Mouse (Mus musculus): ENCODE measurements at regions not wholly inside any gene's neighbourhood (a gene's known extent, or its start where the extent isn't known, plus 50 kb on each side); places are given as distances from the start of the nearest gene placed in this dataset.

DNA sequence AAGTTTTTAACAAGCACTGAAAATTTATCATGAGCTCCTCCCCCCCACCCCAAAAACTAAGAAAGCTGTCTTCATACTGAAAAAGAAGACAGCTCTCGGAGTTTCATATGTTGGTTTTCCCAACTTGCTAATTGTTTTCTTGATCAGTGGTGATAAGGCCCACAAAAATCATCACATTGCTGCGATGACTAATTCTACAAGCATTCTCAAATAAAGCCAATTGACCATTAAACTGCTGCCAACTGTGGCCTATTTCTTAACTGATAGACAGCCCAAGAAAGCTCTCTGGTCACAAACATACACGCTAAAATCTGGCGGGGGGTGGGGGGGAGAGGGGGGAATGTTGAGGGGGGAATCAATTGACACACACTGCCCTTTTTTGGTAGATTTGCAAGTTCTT lies 345.0 kb upstream of the Acvr2a start:
- no peak for DNase-seq

DNA sequence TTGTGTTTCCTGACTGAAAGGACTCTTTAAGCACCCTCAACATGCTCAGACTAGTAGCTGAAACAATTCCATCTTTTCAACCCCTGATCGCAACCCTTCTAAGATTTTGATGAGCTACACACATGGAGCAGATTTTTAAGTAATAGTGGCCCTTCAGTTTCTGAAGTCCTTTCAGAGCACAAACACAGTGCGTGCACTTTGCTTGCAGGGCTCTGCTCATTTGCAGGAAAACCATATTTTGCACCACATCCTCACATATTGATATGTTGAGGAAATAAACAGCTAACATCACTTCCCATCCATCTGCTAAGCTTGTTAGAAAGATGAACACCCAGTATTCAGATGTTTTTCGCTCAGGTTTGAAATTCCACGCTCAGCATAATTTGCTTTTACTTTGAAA lies 344.6 kb upstream of the Acvr2a start:
- no peak for DNase-seq

- no peak for DNase-seq
Observed at GRCm38 (mm10) chr2:48473102-48473501, 340.8 kb upstream of the Acvr2a start.

- no peak for DNase-seq
Observed at GRCm38 (mm10) chr2:48474642-48475041, 339.3 kb upstream of the Acvr2a start.

GRCm38 (mm10) chr2:48476777-48477176 lies 337.1 kb upstream of the Acvr2a start:
- DNase-seq: no peak

DNA sequence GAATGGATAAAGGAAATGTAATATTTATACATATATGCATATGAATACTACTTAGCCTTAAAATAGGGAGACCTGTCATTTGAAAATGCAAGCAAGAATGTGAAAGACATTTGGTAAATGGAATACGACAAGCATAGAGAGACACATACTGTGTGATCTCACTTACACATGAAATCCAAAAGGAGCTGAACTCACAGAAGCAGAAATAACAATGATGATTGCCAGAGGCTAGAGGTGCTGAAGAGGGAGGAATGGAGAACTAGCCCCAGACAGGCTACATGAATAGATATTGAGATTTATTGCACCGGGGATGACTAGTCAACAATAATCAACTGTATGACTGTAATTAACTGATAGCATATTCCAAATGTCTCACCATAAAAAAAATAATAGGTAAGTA lies 336.6 kb upstream of the Acvr2a start:
- no peak for DNase-seq

GRCm38 (mm10) chr2:48479601-48480000 lies 334.3 kb upstream of the Acvr2a start:
- DNase-seq: no peak

- no peak for DNase-seq
Observed at GRCm38 (mm10) chr2:48480428-48481191, 333.3 kb upstream of the Acvr2a start.

- DNase-seq: no peak
Observed at GRCm38 (mm10) chr2:48481209-48481742, 332.6 kb upstream of the Acvr2a start.

- no peak for DNase-seq
Observed at GRCm38 (mm10) chr2:48493574-48493973, 320.3 kb upstream of the Acvr2a start.

DNA sequence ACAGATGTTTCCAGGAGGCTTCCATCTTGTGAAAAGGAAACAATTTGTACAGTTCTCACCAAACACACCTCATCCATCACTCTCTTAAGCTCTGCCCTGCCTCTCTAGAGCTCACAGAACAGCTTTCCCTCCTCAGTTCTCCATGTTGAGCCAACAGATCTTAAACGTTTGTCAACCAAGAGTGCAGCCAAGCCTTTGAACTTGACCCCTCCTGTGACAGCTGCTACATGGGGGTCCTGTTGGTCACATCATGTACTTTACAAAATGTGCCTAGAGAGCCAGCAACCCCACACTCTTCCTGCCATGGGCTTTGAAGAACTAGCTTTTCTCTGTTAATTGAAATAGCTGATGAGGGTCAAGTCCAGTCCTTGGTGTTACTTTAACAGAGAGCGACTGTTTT lies 319.8 kb upstream of the Acvr2a start:
- no peak for DNase-seq

DNA sequence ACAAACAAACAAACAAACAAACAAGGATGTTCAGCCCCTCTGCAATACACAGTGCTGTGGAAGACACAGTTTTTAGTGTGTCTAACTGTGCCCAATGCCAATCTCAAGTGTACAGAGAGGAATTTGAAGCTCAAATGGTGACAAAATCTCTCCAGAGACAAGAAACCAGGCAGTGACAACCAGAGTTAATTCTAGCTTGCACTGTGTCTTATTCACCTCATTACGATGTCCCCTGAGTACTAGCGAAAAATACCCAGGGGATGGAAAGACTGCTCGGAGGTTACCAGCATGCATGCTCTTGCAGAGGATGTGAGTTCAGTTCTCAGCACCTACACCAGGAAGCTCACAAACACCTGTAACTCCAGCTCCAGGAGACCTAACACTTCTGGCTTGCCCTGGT lies 319.3 kb upstream of the Acvr2a start:
- DNase-seq: no peak

GRCm38 (mm10) chr2:48498047-48498723 lies 315.7 kb upstream of the Acvr2a start:
- no peak for DNase-seq

- DNase-seq: no peak
Observed at GRCm38 (mm10) chr2:48499396-48499795, 314.5 kb upstream of the Acvr2a start.

GRCm38 (mm10) chr2:48501387-48501786 lies 312.5 kb upstream of the Acvr2a start:
- no peak for DNase-seq

DNA sequence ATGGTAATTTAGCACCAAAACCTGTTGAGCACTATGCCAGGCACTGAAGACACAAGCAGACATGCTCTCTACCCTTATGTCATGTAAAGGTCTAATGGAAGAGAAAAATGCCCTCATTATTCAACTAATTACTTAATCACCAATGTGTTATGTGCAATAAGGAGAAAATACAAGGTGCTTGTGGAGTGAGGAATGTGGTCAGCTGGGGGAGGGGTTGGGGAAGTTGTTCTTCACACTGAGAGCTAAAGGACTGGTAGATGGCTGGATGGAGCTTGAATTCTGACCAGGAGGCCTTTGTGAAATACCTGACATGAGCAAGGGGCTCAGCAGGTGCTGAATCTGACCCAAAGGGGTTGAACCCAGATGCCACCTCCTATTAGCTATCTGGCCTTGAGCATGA lies 300.1 kb upstream of the Acvr2a start:
- no peak for DNase-seq

DNA sequence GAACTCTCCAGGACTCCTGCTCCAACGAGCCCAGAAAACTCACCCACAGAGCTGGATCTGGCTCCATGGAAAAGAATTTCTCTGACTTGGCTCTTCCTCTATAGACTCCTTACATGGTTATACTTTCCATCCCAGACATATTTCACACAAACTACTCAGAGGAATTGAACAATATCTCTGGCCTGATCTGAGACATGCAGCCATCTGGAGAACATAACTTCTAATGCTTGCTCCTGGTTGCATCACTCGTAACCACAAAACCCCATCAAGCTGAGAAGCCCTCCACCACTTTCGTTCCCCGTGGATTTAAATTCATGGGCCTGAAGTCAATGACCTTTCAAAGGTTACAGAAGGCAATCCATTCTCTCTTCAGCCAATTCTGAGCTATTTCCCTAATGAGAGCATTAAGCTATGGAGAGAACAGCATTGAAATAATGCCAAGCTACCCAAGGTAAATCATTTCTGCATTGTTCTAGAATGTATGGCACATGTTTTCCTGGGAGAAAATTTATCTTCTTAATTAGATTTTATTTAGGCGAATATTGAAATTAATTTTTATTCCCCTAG lies 294.0 kb upstream of the Acvr2a start:
- DNase-seq: no peak

DNA sequence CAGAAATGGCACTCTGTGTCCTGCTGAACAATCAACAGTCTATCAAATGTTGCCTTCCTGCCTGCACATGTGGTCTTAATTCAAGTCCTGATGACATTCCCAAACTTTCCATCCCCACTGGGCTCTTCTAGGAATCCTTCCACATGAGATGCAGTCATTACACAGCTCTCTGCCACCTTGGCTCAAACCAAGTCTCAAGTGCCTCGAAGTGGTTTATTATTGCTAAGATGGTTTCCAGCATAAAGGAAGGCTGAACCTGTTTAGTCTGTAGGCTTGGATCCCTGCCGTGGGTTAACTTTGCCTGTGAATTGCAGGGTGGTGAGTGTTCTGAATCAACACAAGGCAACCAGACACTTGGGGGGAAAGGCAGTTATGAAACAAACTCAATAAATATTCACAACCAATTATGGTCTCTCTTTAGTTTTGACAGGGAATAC lies 293.4 kb upstream of the Acvr2a start:
- DNase-seq: no peak

DNA sequence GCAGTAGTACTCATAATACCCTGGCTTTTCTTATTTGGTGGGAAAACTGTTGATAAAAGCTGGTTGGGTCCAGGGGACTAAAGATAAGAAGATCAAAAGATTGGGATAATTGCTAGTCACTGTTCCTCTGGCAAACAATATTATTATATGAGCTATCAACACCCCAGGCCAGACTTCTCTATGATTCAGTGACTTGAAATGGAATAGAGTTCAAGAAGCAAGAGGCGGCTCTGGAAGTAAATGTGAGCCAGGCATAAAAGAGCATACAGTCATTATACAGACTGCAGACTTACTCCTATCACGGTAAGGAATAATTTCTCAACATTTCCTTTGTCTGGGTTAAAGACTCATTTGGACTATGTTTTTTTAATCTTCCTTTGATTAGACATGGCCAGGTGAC lies 278.5 kb upstream of the Acvr2a start:
- no peak for DNase-seq

DNA sequence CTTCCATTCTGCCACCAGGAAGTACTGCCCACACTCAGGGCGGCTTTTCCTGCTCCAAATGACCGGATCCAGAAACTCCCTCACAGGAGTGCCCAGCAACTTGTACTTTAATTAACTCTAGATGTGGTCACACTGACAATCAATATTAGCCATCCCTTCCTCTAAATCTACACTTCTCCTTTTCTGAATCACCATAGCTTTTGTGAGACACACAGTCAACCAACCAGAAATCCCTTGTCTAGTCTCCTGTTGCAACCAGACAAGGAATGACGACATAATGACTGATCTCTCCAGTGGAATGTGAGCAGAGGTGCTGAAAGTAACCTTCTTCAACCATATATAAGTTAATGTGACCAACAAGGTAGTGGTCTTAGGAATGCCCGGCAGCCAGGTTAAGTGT lies 277.0 kb upstream of the Acvr2a start:
- DNase-seq: no peak

- DNase-seq: no peak
Observed at GRCm38 (mm10) chr2:48538668-48539341, 275.1 kb upstream of the Acvr2a start.

- no peak for DNase-seq
Observed at GRCm38 (mm10) chr2:48539465-48540055, 274.3 kb upstream of the Acvr2a start.

DNA sequence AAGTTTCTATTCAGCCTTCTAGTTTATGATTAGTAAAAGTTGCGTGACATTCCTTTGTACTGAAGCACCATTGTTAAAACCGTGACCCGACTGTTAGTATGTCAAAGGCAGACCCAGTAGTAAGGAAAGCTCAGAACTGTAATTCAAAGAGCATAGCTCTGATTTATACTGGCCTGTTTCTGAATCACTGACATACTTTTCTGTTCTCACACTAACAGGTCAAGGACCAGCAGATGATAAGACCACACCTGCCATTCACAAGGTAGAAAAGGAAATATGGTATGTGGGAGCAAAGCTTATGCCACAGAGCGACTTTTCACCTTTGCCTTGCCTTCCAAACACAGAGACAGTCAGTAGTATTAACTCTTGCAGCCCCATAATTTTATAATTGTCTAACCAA lies 269.5 kb upstream of the Acvr2a start:
- no peak for DNase-seq
